Mouse (Mus musculus): ENCODE results near the gene Fam20a.

DNA sequence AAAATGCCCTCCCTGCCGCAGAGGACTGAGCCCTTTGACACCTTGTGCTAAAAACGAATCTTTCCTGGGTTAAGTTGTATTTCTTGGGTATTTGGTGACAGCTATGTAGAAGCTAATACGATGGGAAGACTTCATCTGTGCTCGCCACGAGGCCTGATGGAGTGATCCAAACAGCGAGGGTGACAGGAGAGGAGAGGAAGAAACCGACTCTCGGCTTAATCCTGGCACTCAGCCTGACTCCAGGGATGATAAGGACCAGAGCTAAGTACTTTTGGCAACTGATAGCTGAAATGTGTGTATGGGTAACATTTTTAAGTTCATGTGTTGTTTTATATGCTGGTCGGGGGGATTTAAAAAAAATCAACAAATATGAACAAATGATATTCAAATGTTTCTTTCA lies 41.1 kb downstream of the Fam20a start:
- TF ChIP-seq POLR2A (IDR thresholded peaks at IDR 0.05; ENCODE audit: borderline replicate concordance, extremely low read depth, low read depth, low read length): no peak
- TF ChIP-seq CTCF (IDR thresholded peaks at IDR 0.05; ENCODE audit: insufficient read depth, low read length): no peak
